Mouse (Mus musculus) lung, postnatal 36 days (tissue): ENCODE data around the gene Olfr1277.

Experiments used
- DNase-seq: peaks from one replicate; pipeline ENCODE4 v3.0.0; 2022; ENCODE audit warnings: mixed read lengths

Gene Olfr1277

GRCm38 (mm10) chr2:111274006-111274405, at the start of gene Olfr1277:
Gene Olfr1277 (minus strand): TSS chr2:111274106.
- DNase-seq = no peak

- no peak for DNase-seq
Measured at GRCm38 (mm10) chr2:111313717-111314116, 39.8 kb upstream of the Olfr1277 start, which contains the start of gene Olfr1280. Gene Olfr1280 (plus strand): TSS chr2:111314017.

- DNase-seq = no peak
Measured at GRCm38 (mm10) chr2:111300374-111300773, 26.5 kb upstream of the Olfr1277 start, which contains the start of gene Olfr1279. Gene Olfr1279 (plus strand): TSS chr2:111300635.

DNA sequence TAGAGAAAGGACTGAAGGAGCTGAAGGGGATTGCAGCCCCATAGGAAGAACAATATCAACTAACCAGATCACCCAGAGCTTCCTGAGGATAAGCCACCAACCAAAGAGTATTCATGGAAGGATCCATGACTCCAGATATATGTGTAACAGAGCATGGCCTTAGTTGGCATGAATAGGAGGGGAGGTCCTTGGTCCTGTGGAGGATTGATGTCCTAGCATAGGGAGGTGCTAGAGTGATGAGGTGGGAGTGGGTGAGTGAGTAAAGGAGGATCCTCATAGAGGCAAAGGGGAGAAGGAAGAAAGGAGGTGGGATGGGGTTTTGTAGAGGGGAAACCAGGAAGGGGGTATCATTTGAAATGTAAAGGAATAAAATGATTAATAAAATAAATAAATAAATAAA, 24.6 kb upstream of the Olfr1277 start:
- no peak for DNase-seq

- DNase-seq = no peak
Measured at GRCm38 (mm10) chr2:111289836-111290235, 15.9 kb upstream of the Olfr1277 start, which contains the start of gene Olfr1278. Gene Olfr1278 (plus strand): TSS chr2:111290136.

- no peak for DNase-seq
Measured at GRCm38 (mm10) chr2:111254216-111254615, 19.7 kb downstream of the Olfr1277 start, which contains the start of gene Olfr1276. Gene Olfr1276 (plus strand): TSS chr2:111254516.

DNA sequence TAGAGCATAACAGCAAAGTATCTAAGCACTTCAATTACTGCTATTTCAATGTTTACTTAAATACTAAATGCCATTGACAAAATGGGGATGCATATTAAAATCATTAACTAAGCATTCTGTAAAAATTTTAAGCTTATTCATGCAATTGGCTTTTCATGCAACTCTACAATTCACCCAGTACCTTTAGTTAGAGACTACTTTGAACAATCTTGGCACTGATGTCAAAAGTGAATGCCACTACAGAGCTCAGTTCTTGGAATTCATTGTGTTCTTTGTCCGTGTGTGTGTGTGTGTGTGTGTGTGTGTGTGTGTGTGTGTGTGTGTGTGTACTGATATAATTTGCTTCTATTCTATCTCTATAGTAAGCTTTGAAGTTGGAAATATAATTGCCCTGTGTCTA, 38.7 kb downstream of the Olfr1277 start, which contains the start of gene Olfr1275:
Gene Olfr1275, minus strand, starts transcription at position 101 of the 400 bp plus-strand sequence.
- no peak for DNase-seq

- DNase-seq = no peak
Measured at GRCm38 (mm10) chr2:111229502-111229901, 44.4 kb downstream of the Olfr1277 start, which contains the start of gene 4930430A15Rik. Gene 4930430A15Rik (minus strand): TSS chr2:111229602.
